Mouse (Mus musculus): ENCODE results near the gene Osbp.

DNA sequence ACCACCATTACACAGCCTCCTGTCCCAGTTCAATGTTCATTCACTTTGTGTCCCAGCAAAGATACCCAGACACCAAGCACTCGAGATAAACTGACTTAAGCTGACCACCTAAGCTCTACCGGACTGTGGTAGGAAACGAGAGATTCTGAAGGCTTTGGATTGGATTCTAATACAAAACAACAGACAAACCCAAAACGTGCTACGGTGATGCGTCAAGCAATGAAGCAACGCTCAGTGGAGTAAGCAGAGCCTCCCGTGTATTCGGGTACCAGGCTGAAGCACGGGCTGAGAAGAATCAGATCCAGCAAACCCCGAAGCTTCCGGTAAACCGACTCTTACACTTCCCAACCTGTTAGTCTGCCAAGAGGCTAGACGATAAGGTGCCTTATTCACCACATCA, 37.0 kb downstream of the Osbp start:
- TF ChIP-seq CTCF (IDR thresholded peaks at IDR 0.05; ENCODE audit: borderline replicate concordance, insufficient read depth, low read depth, low read length) (no peak), POLR2A (IDR thresholded peaks at IDR 0.05; ENCODE audit: borderline replicate concordance, insufficient read depth, low read length) (no peak)
